Mouse (Mus musculus) small intestine, adult 2 months (tissue): Measurements from ENCODE around the gene Pdlim1.

ENCODE experiments used
- CTCF ChIP-seq: fragments of 200-500 bp; IDR thresholded peaks from 2 replicates; pipeline ENCODE4 v1.5.1; 2012; ENCODE audit warnings: low read depth, mild to moderate bottlenecking, control low read depth, inconsistent platforms, low read length, moderate library complexity, mixed read lengths; ENCODE audit not compliant: insufficient replicate concordance, insufficient read length; ENCODE audit errors: extremely low read depth
- POLR2A ChIP-seq: fragments of 200-500 bp; IDR thresholded peaks from 2 replicates; pipeline ENCODE4 v1.6.1; 2012; ENCODE audit warnings: low read depth, mild to moderate bottlenecking, control low read depth, inconsistent platforms, low read length, moderate library complexity

DNA sequence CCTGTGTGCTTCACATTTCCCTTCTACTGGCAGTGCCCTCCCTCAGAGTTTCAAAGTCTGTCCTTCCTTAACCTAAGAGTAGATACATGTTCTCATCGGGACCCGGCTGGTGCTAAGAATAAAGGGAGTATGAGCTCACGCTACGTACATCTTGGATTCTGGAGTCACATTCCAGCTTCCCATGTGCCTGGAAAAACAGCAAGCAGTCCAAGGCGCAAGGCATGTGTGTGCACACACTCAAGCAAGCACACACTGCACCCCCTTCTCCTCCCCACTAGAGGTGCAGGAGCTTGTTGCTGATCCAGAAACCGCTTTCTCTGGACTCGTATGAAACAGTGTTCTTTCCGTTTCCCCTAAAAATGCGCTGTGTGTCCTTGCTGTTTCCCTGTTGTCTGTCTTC, 31.3 kb upstream of the Pdlim1 start:
- no peak for TF ChIP-seq POLR2A
- no peak for TF ChIP-seq CTCF
